Mouse (Mus musculus): ENCODE measurements at regions not wholly inside any gene's neighbourhood (a gene's known extent, or its start where the extent isn't known, plus 50 kb on each side); places are given as distances from the start of the nearest gene placed in this dataset.
"Not testable (repeated sequence)": the region's sequence is repeated elsewhere in the genome, so short reads cannot be mapped to it uniquely, and the experiment has no call there.

DNA sequence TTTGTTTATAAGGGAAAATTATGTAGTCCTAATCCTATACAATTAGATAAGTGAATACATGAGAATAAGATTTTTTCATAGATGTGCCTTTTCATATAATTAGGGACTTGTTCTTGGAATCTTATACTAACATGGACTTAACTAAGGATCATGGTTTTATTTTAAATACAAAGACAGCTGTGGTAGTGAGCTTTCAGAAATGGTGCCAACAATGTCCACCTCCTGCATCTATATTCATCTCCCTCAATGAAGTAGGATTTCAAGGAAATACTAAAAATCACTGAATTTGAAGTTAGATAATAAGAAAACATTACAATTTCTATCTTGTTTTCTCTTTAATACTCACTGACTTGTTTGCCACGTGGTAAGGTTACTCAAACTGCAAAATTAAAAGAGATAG, 619.8 kb downstream of the Anxa1 start:
- ATAC-seq (ENCODE audit: low TSS enrichment), result peak; percentile 55; the same call in 1 of the 2 replicates

DNA sequence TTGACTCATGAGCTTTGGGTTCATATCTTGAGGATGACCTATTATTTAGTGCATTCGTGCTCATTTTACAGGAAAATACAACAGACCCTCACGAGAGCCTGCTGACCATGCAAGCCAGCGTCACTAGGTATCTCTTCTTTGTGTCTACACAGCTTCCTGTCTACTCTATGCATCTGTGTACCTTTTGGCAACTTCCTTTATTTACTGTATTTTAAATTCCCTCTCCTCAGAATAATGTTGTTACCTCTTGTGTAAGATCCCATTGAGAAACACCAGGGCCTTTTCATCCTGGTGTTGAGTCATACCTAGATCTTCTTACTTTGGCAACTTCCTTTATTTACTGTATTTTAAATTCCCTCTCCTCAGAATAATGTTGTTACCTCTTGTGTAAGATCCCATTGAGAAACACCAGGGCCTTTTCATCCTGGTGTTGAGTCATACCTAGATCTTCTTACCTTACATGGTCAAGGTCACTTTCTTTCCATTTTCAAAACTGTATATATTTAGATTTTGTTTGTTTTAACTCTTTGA, 639.1 kb upstream of the Rorb start:
- ATAC-seq (ENCODE audit: low TSS enrichment), result not testable (repeated sequence)

DNA sequence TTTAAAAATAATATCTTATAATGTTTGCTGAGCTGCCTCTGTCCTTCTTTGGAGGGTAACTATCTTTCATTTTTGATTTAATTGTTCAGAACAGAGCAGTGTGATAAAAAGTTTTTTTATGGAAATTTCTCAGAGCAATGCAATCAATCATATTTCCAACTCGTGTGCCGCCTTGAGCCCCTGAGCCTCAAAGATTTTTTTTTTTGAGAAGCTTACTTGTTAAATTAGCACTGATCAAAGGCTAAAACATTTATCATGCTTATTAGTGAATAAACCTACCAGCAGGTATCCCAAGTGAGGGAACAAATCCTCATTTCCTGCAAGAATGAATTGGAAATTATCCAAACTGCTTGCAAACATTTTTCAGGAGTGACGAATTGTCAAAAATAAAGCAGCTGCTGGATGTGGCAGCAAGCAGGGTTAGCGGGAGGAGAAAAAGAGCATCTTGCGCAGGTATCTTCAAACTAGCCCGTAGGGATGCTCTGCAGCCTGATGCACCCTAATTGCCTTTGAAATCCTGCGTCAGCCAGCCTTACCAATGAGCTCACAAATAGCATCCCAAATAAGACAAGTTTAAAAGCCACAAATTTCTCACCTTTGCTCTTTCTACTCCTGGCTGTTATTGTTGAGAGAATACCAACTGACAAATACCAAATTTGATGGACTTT, 637.0 kb upstream of the Rorb start:
- no peak for ATAC-seq (ENCODE audit: low TSS enrichment)

DNA sequence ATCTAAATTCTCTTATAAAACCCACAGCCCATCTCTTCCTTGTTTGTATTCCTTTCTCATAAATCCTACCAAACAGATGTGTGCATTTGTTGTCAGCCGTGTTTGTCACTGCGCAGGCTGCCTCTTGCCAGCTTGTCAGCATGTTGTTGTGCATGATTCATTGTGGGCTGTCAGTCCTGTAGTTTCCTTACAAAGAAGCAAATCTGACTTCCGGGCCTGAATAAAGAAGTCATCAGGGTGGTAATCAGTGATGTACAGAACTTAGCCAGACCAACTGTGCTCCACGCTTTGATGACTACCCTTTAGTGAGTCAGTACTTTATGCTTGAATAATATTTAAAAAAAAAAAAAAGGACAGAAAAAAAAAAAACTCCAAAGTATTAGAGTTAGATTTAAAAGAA, 608.9 kb upstream of the Rorb start:
- ATAC-seq (ENCODE audit: low TSS enrichment), result no peak
